Comparison of ENCODE assay signal across 9 mouse cellular contexts in the genomic region with DNA sequence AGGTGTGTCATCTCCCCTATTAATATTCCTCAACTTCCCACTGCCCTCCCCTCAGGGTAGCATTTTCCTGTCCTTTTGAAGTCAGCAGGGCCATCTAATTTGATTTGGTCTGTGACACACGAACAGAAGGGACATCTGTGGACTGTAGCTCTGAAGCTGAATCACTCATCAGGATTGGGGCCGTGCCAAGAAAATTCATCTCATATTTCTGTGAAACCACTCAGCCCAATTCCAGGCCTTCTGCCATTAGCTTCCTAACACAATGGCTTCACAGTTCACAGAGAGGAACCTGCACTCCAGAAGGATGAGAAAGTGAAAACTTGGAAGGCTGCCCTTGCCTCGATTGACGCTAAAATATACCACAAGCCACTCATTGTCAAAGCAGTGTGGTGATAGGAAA.
DNase-seq lines count a peak whose midpoint lies in the region; ATAC-seq lines count a peak whose summit lies in the region.
"Had no signal": no experiment of that assay in that cellular context is flagged by ENCODE, and none has a peak within 500 bp of the region (broad histone marks: within the 10 kb centered on the region; RNA-seq: fewer than 3 reads in every experiment).

No protein-coding gene starts in this region.

- peak; percentile 9 for DNase-seq in cerebellum, adult 11 months
- peak; percentile 32 to 54 for DNase-seq in left cerebral cortex, postnatal 14 days (ENCODE audit: low spot score in 2 of 2)
- no peak for DNase-seq in left cerebral cortex, postnatal 36 days (ENCODE audit: low spot score in 2 of 2)
- peak; percentile 16 for DNase-seq in cerebellum, adult 9-10 months
- peak; percentile 64 to 68 for DNase-seq in right cerebral cortex, adult 2 months (ENCODE audit: low spot score in 2 of 2)
- DNase-seq in natural killer cell, adult 2 months (ENCODE audit: low spot score in 2 of 2) = no peak
- no peak for DNase-seq in ovary, postnatal 10 days (ENCODE audit: low spot score)
- DNase-seq: kidney, adult 11 months had no signal

- intact Hi-C loops in left cerebral cortex, postnatal 14 days (cut with DNase I) = no loop called here
- intact Hi-C loops in left cerebral cortex, postnatal 36 days (cut with DNase I) = no loop called here

- ATAC-seq in cerebellum, adult (ENCODE audit: insufficient number of reproducible peaks, low FRiP score, low TSS enrichment) = no peak

Comparison
In these comparisons a context has a peak if more than half of its experiments do, and no peak if none do; other contexts are left out.
1. DNase-seq: peak in cerebellum, adult 11 months (single experiment), left cerebral cortex, postnatal 14 days (2 of 2), cerebellum, adult 9-10 months (single experiment) and right cerebral cortex, adult 2 months (2 of 2); none in left cerebral cortex, postnatal 36 days (0 of 2), natural killer cell, adult 2 months (0 of 2) and ovary, postnatal 10 days (single experiment).